Mouse (Mus musculus) E14TG2a.4 (cell line): ENCODE measurements around the gene Serinc3.
"Not testable (repeated sequence)": the region's sequence is repeated elsewhere in the genome, so short reads cannot be mapped to it uniquely, and the experiment has no call there.

ENCODE experiments used
- CTCF ChIP-seq: conservative IDR thresholded peaks from 2 replicates; pipeline ENCODE4 v1.5.1; 2014; ENCODE audit warnings: low read length
- NANOG ChIP-seq: IDR thresholded peaks from 2 replicates; pipeline ENCODE4 v1.6.1; 2014; ENCODE audit warnings: borderline replicate concordance, low read length, mixed read lengths
- POU5F1 ChIP-seq: IDR thresholded peaks from 2 replicates; pipeline ENCODE4 v1.6.1; 2014; ENCODE audit warnings: low read length, borderline replicate concordance

DNA sequence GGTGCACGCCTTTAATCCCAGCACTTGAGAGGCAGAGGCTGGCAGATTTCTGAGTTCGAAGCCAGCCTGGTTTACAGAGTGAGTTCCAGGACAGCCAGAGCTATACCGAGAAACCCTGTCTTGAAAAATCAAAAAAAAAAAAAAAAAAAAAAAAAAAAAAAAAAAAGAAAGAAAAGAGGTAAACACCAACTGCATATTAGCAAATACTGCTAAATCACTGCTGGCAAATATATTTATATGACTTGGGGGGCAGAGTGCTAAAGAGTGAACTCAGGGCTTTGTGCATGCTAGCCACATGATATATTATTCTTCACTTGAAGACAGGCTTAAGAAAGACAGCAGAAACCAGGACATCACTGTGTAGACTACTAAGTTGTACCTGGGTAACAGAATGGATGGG is 23.5 kb downstream of the Serinc3 start:
- not testable (repeated sequence) for TF ChIP-seq CTCF, NANOG, POU5F1
